Mouse (Mus musculus): ENCODE measurements around the gene Sfxn3. TPM values are rescaled to one million over a fixed set of nuclear protein-coding genes. Genes with fewer than 3 reads are reported as not detected.

Gene Sfxn3
- polyA plus RNA-seq, 1 experiment = 43.4 TPM

GRCm38 (mm10) chr19:45063565-45064292 lies 16.4 kb downstream of the Sfxn3 start:
- Histone ChIP-seq H3K4me3 (no peak overlapping the region), H3K27me3 (ENCODE audit: control insufficient read depth, insufficient read depth, insufficient read length) (peaks cover 29% of the 10 kb centered on the region), H3K4me2 (ENCODE audit: low read depth) (no peak overlapping the region), H3K36me3 (ENCODE audit: control insufficient read depth, insufficient read depth) (no peaks in the 10 kb centered on the region), H3ac (ENCODE audit: control insufficient read depth, insufficient read length) (no peak overlapping the region), H3K79me2 (ENCODE audit: control insufficient read depth, insufficient read depth) (no peaks in the 10 kb centered on the region)
- TF ChIP-seq SRF (IDR thresholded peaks at IDR 0.05; ENCODE audit: control insufficient read depth, insufficient read length, low read depth) (no peak), USF1 (IDR thresholded peaks at IDR 0.05; ENCODE audit: low read depth) (no peak), MAX (IDR thresholded peaks at IDR 0.05; ENCODE audit: low read depth) (no peak)

DNA sequence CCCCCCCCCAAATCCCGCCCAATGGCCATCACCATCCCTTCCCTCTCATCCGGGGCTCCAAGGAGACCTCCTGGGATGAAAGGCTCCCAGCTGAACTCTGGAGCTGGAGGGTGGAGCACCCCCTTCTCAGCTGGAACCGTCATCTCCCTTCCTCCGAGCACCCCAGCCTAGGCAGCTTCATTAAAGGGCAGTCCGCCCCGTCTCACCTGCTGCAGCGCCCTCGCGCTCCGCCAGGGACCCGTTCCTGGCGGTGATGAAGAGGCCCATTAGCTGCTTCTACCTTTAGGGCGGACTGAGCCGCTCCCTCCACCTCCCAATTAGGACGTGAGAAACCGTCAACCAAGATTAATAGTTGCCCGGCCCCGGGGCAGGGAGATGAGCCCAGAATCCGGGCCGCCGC lies 17.9 kb downstream of the Sfxn3 start:
- no peaks in the 10 kb centered on the region for H3K36me3 ChIP-seq (ENCODE audit: control insufficient read depth, insufficient read depth)
- H3K4me3 ChIP-seq = no peak overlapping the region
- no peaks in the 10 kb centered on the region for H3K79me2 ChIP-seq (ENCODE audit: control insufficient read depth, insufficient read depth)
- H3K4me2 ChIP-seq (ENCODE audit: low read depth) = no peak overlapping the region
- H3ac ChIP-seq (ENCODE audit: control insufficient read depth, insufficient read length) = no peak overlapping the region
- peaks cover 29% of the 10 kb centered on the region for H3K27me3 ChIP-seq (ENCODE audit: control insufficient read depth, insufficient read depth, insufficient read length)
- TF ChIP-seq E2F4 (IDR thresholded peaks at IDR 0.05; ENCODE audit: insufficient read depth) (no peak), MYOD1 (IDR thresholded peaks at IDR 0.05; ENCODE audit: control insufficient read depth in 1 of 3, insufficient read length in 2 of 3, low read depth in 2 of 3) (no peak), TCF3 (IDR thresholded peaks at IDR 0.05; ENCODE audit: insufficient read length, low read depth) (no peak), POLR2AphosphoS2 (IDR thresholded peaks at IDR 0.05; ENCODE audit: insufficient read length, low read depth) (no peak), REST (IDR thresholded peaks at IDR 0.05; ENCODE audit: insufficient read depth, insufficient read length) (no peak), SRF (IDR thresholded peaks at IDR 0.05; ENCODE audit: control insufficient read depth, insufficient read length, low read depth) (no peak), USF1 (IDR thresholded peaks at IDR 0.05; ENCODE audit: low read depth) (no peak), POLR2A (IDR thresholded peaks at IDR 0.05; ENCODE audit: insufficient read length, low read depth) (no peak), MYOG (IDR thresholded peaks at IDR 0.05; ENCODE audit: control insufficient read depth in 1 of 3, insufficient read depth in 1 of 3, insufficient read length in 2 of 3, low read depth in 2 of 3) (no peak), CEBPB (IDR thresholded peaks at IDR 0.05; ENCODE audit: insufficient read depth, poor library complexity, severe bottlenecking) (no peak), MAX (IDR thresholded peaks at IDR 0.05; ENCODE audit: low read depth) (no peak), TCF12 (IDR thresholded peaks at IDR 0.05; ENCODE audit: insufficient read depth, poor library complexity, severe bottlenecking) (no peak)

DNA sequence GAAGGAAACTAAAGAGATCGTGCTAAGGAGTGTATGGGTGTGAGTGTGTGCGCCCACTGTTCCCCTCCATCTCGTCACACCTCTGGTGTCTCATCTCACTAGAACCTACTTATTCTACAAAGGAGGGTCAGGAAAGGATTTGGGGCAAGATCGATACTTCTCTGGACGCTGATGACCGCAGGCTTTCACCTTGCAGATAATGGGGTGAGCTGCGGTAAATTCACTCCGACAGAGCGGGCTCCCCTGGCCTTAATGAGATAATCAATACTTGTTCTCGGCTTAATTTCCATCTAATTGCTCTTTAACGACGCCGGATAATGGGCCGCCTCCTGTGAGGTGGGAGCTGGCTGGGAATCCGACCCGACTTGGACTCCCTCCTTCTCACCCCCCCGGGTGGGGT lies 19.9 kb downstream of the Sfxn3 start:
- peaks cover 29% of the 10 kb centered on the region for H3K27me3 ChIP-seq (ENCODE audit: control insufficient read depth, insufficient read depth, insufficient read length)
- H3K4me2 ChIP-seq (ENCODE audit: low read depth) = no peak overlapping the region
- H3ac ChIP-seq (ENCODE audit: control insufficient read depth, insufficient read length) = no peak overlapping the region
- H3K36me3 ChIP-seq (ENCODE audit: control insufficient read depth, insufficient read depth) = no peaks in the 10 kb centered on the region
- H3K79me2 ChIP-seq (ENCODE audit: control insufficient read depth, insufficient read depth) = no peaks in the 10 kb centered on the region
- no peak for TF ChIP-seq MAX (IDR thresholded peaks at IDR 0.05; ENCODE audit: low read depth)
- no peak for TF ChIP-seq TCF3 (IDR thresholded peaks at IDR 0.05; ENCODE audit: insufficient read length, low read depth)
- TF ChIP-seq POLR2A (IDR thresholded peaks at IDR 0.05; ENCODE audit: insufficient read length, low read depth) = no peak
- TF ChIP-seq USF1 (IDR thresholded peaks at IDR 0.05; ENCODE audit: low read depth) = no peak
- no peak for TF ChIP-seq E2F4 (IDR thresholded peaks at IDR 0.05; ENCODE audit: insufficient read depth)
- no peak for TF ChIP-seq POLR2AphosphoS2 (IDR thresholded peaks at IDR 0.05; ENCODE audit: insufficient read length, low read depth)
- no peak for TF ChIP-seq MYOD1 (IDR thresholded peaks at IDR 0.05; ENCODE audit: control insufficient read depth in 1 of 3, insufficient read length in 2 of 3, low read depth in 2 of 3)
- no peak overlapping the region for H3K4me3 ChIP-seq

DNA sequence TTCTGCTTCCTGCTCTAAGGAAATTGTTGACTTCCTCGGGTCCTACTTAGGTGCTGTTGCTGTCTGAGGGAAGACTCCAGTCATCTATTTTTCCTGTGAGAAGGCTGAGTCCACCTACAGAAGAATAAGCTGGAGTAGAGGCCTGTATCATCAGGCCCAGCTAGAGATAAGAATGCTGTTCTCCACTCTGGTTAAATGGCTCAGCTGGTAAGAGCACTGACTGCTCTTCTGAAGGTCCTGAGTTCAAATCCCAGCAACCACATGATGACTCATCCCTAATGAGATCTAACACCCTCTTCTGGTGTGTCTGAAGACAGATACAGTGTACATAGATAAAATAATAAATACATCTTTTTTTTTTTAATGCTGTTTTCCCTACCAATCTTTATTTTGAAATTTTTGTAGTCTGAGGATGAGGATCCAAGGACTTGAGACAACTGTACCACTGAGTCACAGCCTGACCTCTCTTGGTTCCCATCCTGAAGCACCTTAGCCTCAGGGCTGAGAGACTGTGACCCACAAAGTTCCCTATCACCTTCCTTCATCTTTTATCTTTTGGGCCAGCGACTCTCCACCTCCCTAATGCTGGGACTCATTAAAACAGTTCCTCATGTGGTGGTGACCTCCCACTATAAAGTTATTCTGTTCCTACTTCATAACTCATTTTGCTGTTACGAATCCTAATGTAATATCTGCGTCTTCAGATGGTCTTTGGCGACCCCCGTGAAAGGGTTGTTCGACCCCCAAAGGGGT lies 20.6 kb downstream of the Sfxn3 start:
- Histone ChIP-seq H3ac (ENCODE audit: control insufficient read depth, insufficient read length) (no peak overlapping the region), H3K4me3 (no peak overlapping the region), H3K79me2 (ENCODE audit: control insufficient read depth, insufficient read depth) (no peaks in the 10 kb centered on the region), H3K27me3 (ENCODE audit: control insufficient read depth, insufficient read depth, insufficient read length) (peaks cover 29% of the 10 kb centered on the region), H3K4me2 (ENCODE audit: low read depth) (no peak overlapping the region), H3K36me3 (ENCODE audit: control insufficient read depth, insufficient read depth) (no peaks in the 10 kb centered on the region)
- TF ChIP-seq POLR2AphosphoS2 (IDR thresholded peaks at IDR 0.05; ENCODE audit: insufficient read length, low read depth) = no peak
- TF ChIP-seq MYOD1 (IDR thresholded peaks at IDR 0.05; ENCODE audit: control insufficient read depth in 1 of 3, insufficient read length in 2 of 3, low read depth in 2 of 3) = no peak
- no peak for TF ChIP-seq E2F4 (IDR thresholded peaks at IDR 0.05; ENCODE audit: insufficient read depth)
- no peak for TF ChIP-seq POLR2A (IDR thresholded peaks at IDR 0.05; ENCODE audit: insufficient read length, low read depth)
- TF ChIP-seq TCF12 (IDR thresholded peaks at IDR 0.05; ENCODE audit: insufficient read depth, poor library complexity, severe bottlenecking) = no peak
- no peak for TF ChIP-seq MAX (IDR thresholded peaks at IDR 0.05; ENCODE audit: low read depth)
- TF ChIP-seq SRF (IDR thresholded peaks at IDR 0.05; ENCODE audit: control insufficient read depth, insufficient read length, low read depth) = no peak
- TF ChIP-seq TCF3 (IDR thresholded peaks at IDR 0.05; ENCODE audit: insufficient read length, low read depth) = no peak
- no peak for TF ChIP-seq CEBPB (IDR thresholded peaks at IDR 0.05; ENCODE audit: insufficient read depth, poor library complexity, severe bottlenecking)
- TF ChIP-seq REST (IDR thresholded peaks at IDR 0.05; ENCODE audit: insufficient read depth, insufficient read length) = no peak
- no peak for TF ChIP-seq USF1 (IDR thresholded peaks at IDR 0.05; ENCODE audit: low read depth)
- TF ChIP-seq MYOG (IDR thresholded peaks at IDR 0.05; ENCODE audit: control insufficient read depth in 1 of 3, insufficient read depth in 1 of 3, insufficient read length in 2 of 3, low read depth in 2 of 3) = no peak
